Mouse (Mus musculus): Measurements from ENCODE around the gene Syna.

GRCm38 (mm10) chr5:134521806-134522205 lies 38.2 kb downstream of the Syna start:
- TF ChIP-seq POLR2A (IDR thresholded peaks at IDR 0.05; ENCODE audit: insufficient read depth, low read length) (no peak), CTCF (IDR thresholded peaks at IDR 0.05; ENCODE audit: low read depth, low read length) (no peak)

Data from ES-Bruce4 (cell line).